Mouse (Mus musculus) intestine, postnatal 0 days (tissue): Measurements from ENCODE around the gene Thy1. TPM values are rescaled to one million over a fixed set of nuclear protein-coding genes. Genes with fewer than 3 reads are reported as not detected.

Experiments used
- ATAC-seq: fragments of 200-750 bp; cut with Nextera tagmentation; 2 replicates; pipeline ENCODE4 v1.8.0; 2017; ENCODE audit warnings: mild to moderate bottlenecking, moderate TSS enrichment, moderate library complexity
- H3K27ac ChIP-seq: fragments of 300-500 bp; sonication (generic); 2 replicates; pipeline ENCODE4 v1.5.1; 2014; ENCODE audit warnings: mild to moderate bottlenecking, low read depth, low read length, moderate library complexity
- H3K27me3 ChIP-seq: fragments of 300-500 bp; sonication (generic); replicated peaks from 2 replicates; pipeline ENCODE4 v1.6.1; 2014; ENCODE audit warnings: low read length, mixed read lengths; ENCODE audit not compliant: control insufficient read depth, insufficient read depth
- H3K36me3 ChIP-seq: fragments of 300-500 bp; sonication (generic); 2 replicates; pipeline ENCODE4 v1.6.1; 2014; ENCODE audit warnings: mild to moderate bottlenecking, moderate library complexity; ENCODE audit not compliant: control insufficient read depth, insufficient read depth
- H3K4me1 ChIP-seq: fragments of 300-500 bp; sonication (generic); replicated peaks from 2 replicates; pipeline ENCODE4 v1.6.1; 2014; ENCODE audit warnings: antibody characterized with exemption, low read length, mixed read lengths; ENCODE audit not compliant: control insufficient read depth, insufficient read depth
- H3K4me2 ChIP-seq: fragments of 300-500 bp; sonication (generic); replicated peaks from 2 replicates; pipeline ENCODE4 v1.6.1; 2014; ENCODE audit warnings: low read depth, mild to moderate bottlenecking, moderate library complexity
- H3K4me3 ChIP-seq: fragments of 300-500 bp; sonication (generic); 2 replicates; pipeline ENCODE4 v1.5.1; 2014; ENCODE audit warnings: low read depth, low read length
- H3K9ac ChIP-seq: fragments of 300-500 bp; sonication (generic); 2 replicates; pipeline ENCODE4 v1.6.1; 2014; ENCODE audit warnings: mild to moderate bottlenecking, low read depth, low read length
- H3K9me3 ChIP-seq: fragments of 300-500 bp; sonication (generic); 2 replicates; pipeline ENCODE4 v1.6.1; 2016; ENCODE audit warnings: mixed run types; ENCODE audit not compliant: control insufficient read depth
- CTCF ChIP-seq: sonication (generic); IDR thresholded peaks from 2 replicates; pipeline ENCODE4 v1.5.1; 2016; ENCODE audit warnings: low read depth, mild to moderate bottlenecking, control low read depth, antibody characterized with exemption, moderate library complexity
- WGBS: fragments of 180-500 bp; shearing (Covaris S2); extraction: QIAGEN DNeasy Blood & Tissue Kit; methylation state at CpG from one replicate; pipeline ENCODE4 v1.1.7; 2014; 5-methylcytosine and 5-hydroxymethylcytosine counted together
- polyA plus RNA-seq: library from polyadenylated mRNA; unstranded; fragments of >200 nt; fragmentation: Nextera tagmentation; extraction: Ambion mirVana; gene quantifications from 2 replicates; pipeline ENCODE4 v1.2.1, GENCODE M21; 2015

Gene Thy1
- 4.6 and 4.9 TPM in 2 replicates for polyA plus RNA-seq

- no peak within 1 kb of the TSS for H3K9ac ChIP-seq
- 0 out of 2 replicates have a peak, but pooled peaks have one; percentile 8 for TF ChIP-seq CTCF
- H3K4me2 ChIP-seq: peak within 1 kb of the TSS; percentile 52
- no peak within 1 kb of the TSS for H3K27ac ChIP-seq
- H3K4me1 ChIP-seq: no peaks in the 10 kb centered on the region
- peak within 1 kb of the TSS; percentile 20 for H3K4me3 ChIP-seq
- peaks cover 39% of the 10 kb centered on the region for H3K27me3 ChIP-seq
- ATAC-seq: no peak
- no peaks in the 10 kb centered on the region for H3K9me3 ChIP-seq
- H3K36me3 ChIP-seq: no peaks in the 10 kb centered on the region
- 1% methylated on average over 30 of the region's 30 CpGs for WGBS
These were observed at the start of gene Thy1 for GRCm38 (mm10) chr9:44042836-44043707. Gene Thy1 (plus strand): TSS chr9:44043384.

DNA sequence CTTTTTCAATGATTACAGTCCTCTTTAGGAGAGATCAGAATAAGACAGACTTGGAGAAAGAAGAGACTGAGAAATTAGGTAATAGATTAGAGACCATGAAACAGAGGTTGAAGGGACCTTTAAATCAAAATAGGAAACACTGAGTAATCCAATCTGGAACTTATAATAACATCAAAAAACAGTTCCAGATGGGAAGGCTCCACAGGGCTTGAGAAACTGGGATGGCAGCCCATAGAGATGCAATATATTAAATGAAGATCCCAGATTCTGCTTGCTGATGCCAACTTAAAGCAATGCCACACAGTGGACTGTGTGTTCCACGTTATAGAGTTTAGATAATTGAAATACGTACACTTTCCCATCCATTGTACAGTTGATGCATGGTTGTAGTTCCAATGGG lies 45.5 kb upstream of the Thy1 start:
- no peaks in the 10 kb centered on the region for H3K9me3 ChIP-seq
- no peak for ATAC-seq
- no peaks in the 10 kb centered on the region for H3K27me3 ChIP-seq
- no peak overlapping the region for H3K4me3 ChIP-seq
- no peak overlapping the region for H3K4me2 ChIP-seq
- no peaks in the 10 kb centered on the region for H3K36me3 ChIP-seq
- no peak for TF ChIP-seq CTCF
- no peak overlapping the region for H3K9ac ChIP-seq
- H3K4me1 ChIP-seq: no peaks in the 10 kb centered on the region
- H3K27ac ChIP-seq: no peak overlapping the region
- WGBS: 78% methylated on average over 2 of the region's 2 CpGs

DNA sequence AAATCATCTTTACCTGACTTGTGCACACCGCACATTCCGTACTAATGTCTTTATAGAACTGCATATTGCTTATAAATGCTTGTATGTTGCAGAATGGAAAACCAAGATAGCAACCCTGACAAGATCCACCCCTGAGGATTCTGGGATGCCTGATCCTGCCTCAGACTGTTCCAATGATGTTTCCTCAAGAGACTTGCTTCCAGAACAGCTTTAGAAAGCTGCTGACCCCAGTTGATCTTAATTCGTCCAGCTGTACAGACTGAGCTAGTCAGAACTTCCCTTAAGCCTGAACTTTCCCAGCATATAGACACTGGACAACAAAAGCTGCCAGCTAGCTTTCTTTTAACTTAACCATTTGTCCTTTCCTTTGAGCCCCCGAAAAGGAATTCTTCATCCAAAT lies 44.3 kb upstream of the Thy1 start:
- no peaks in the 10 kb centered on the region for H3K27me3 ChIP-seq
- no peak for ATAC-seq
- H3K36me3 ChIP-seq: no peaks in the 10 kb centered on the region
- H3K4me1 ChIP-seq: no peaks in the 10 kb centered on the region
- no peak for TF ChIP-seq CTCF
- H3K4me2 ChIP-seq: no peak overlapping the region
- no peak overlapping the region for H3K9ac ChIP-seq
- no peaks in the 10 kb centered on the region for H3K9me3 ChIP-seq
- WGBS: 82% methylated on average over 4 of the region's 4 CpGs
- H3K27ac ChIP-seq: no peak overlapping the region
- H3K4me3 ChIP-seq: no peak overlapping the region

GRCm38 (mm10) chr9:44004362-44004761 lies 38.8 kb upstream of the Thy1 start:
- no peaks in the 10 kb centered on the region for H3K4me1 ChIP-seq
- ATAC-seq: no peak
- no peak overlapping the region for H3K4me2 ChIP-seq
- no peak overlapping the region for H3K4me3 ChIP-seq
- no peaks in the 10 kb centered on the region for H3K27me3 ChIP-seq
- no peak overlapping the region for H3K27ac ChIP-seq
- 68% methylated on average over 3 of the region's 3 CpGs for WGBS
- no peaks in the 10 kb centered on the region for H3K36me3 ChIP-seq
- H3K9me3 ChIP-seq: no peaks in the 10 kb centered on the region
- no peak for TF ChIP-seq CTCF
- H3K9ac ChIP-seq: no peak overlapping the region

- 80% methylated on average over 3 of the region's 3 CpGs for WGBS
- H3K4me1 ChIP-seq: no peaks in the 10 kb centered on the region
- no peak overlapping the region for H3K9ac ChIP-seq
- no peak for TF ChIP-seq CTCF
- ATAC-seq: no peak
- H3K4me2 ChIP-seq: no peak overlapping the region
- H3K27me3 ChIP-seq: no peaks in the 10 kb centered on the region
- H3K4me3 ChIP-seq: no peak overlapping the region
- H3K36me3 ChIP-seq: no peaks in the 10 kb centered on the region
- no peak overlapping the region for H3K27ac ChIP-seq
- H3K9me3 ChIP-seq: no peaks in the 10 kb centered on the region
These were observed 37.9 kb upstream of the Thy1 start for GRCm38 (mm10) chr9:44005305-44005704.

- Histone ChIP-seq H3K36me3 (no peaks in the 10 kb centered on the region), H3K4me3 (no peak overlapping the region), H3K4me1 (no peaks in the 10 kb centered on the region), H3K9ac (no peak overlapping the region), H3K27me3 (no peaks in the 10 kb centered on the region), H3K27ac (no peak overlapping the region), H3K9me3 (no peaks in the 10 kb centered on the region), H3K4me2 (no peak overlapping the region)
- WGBS: 53% methylated on average over 2 of the region's 2 CpGs
- TF ChIP-seq CTCF: no peak
- no peak for ATAC-seq
These were observed 35.9 kb upstream of the Thy1 start for GRCm38 (mm10) chr9:44007323-44007722.
